Mouse (Mus musculus) T-helper 1 cell (primary cell): ENCODE measurements around the gene Gm18596.

Source experiments
- in situ Hi-C: fragments of 300-600 bp; cut with MboI, MseI; formaldehyde crosslinking; loops from one replicate; pipeline ENCODE4 v1.15.1; 2025; ENCODE audit warnings: high pct_unique_total_duplicates

The Gm18596 gene

GRCm38 (mm10) chr10:77713734-77714133, 28.7 kb downstream of the Gm18596 start:
- in situ Hi-C loops = loop anchor here (25.0 kb wide), 1 partner anchor 1024 kb away; no protein-coding TSS in a partner anchor

- in situ Hi-C loops = loop anchor here (25.0 kb wide), 1 partner anchor 1026 kb away; no protein-coding TSS in a partner anchor
Measured at GRCm38 (mm10) chr10:77711157-77711556, 31.3 kb downstream of the Gm18596 start, which contains the start of gene Gm10024. Gm10024 (plus strand) TSS chr10:77711457.

GRCm38 (mm10) chr10:77709831-77710230, 32.6 kb downstream of the Gm18596 start:
- in situ Hi-C loops = loop anchor here (25.0 kb wide), 1 partner anchor 1027 kb away; no protein-coding TSS in a partner anchor

- in situ Hi-C loops = loop anchor here (25.0 kb wide), 1 partner anchor 1031 kb away; no protein-coding TSS in a partner anchor
Measured at GRCm38 (mm10) chr10:77706326-77706725, 36.1 kb downstream of the Gm18596 start, which contains the start of gene Gm10272. Gm10272 (plus strand) TSS chr10:77706626.

GRCm38 (mm10) chr10:77697133-77697532, 45.3 kb downstream of the Gm18596 start, which contains the start of gene Gm9508:
Gm9508 (minus strand) TSS chr10:77697233.
- in situ Hi-C loops = loop anchor here (25.0 kb wide), 1 partner anchor 1940 kb away; the partner anchor contains the start of genes Odf3l2 and Shc2
